Mouse (Mus musculus): ENCODE measurements around the gene Arg1. TPM values are rescaled to one million over a fixed set of nuclear protein-coding genes. Genes with fewer than 3 reads are reported as not detected.

Gene Arg1
- total RNA-seq, 2 experiments from 2014 or later = 0.25 to 1.1 TPM

DNA sequence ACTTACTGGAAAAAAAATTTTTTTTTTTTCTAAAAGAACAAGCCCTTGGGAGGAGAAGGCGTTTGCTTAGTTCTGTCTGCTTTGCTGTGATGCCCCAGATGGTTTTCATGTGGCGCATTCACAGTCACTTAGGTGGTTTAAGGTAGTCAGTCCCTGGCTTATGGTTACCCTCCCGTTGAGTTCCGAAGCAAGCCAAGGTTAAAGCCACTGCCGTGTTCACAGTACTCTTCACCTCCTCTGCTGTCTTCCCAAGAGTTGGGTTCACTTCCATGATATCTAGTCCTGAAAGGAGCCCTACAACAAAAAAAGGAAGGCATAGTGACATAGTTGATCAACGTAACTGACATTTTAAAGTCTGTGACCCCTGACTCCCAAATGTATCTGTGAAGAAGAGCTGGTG lies 11.8 kb downstream of the Arg1 start:
- DNase-seq (ENCODE audit: low spot score in 2 of 2) = no peak

- DNase-seq (ENCODE audit: low spot score in 2 of 2) = no peak
Measured at GRCm38 (mm10) chr10:24912576-24912975, 14.7 kb downstream of the Arg1 start.

DNA sequence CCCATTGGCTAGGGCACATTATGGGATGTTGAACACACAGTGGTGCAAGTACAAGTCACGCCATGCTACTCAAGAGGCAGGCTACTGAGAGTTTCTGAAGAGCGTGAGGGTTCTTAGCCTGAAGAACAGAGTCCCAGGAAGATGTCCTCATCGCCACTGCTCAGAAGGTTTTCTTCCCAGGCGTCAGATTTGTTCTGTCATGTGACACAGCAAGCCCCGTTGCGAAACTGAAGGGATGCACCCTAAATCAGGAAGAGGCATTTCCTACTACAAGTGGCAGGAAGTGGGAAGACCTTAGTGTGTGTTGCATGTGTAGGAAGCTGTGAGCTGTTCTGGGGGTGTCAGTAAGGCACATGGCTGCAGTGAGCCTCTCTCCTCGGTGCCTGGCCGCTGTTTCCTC lies 16.1 kb downstream of the Arg1 start:
- no peak for DNase-seq (ENCODE audit: low spot score in 2 of 2)

DNA sequence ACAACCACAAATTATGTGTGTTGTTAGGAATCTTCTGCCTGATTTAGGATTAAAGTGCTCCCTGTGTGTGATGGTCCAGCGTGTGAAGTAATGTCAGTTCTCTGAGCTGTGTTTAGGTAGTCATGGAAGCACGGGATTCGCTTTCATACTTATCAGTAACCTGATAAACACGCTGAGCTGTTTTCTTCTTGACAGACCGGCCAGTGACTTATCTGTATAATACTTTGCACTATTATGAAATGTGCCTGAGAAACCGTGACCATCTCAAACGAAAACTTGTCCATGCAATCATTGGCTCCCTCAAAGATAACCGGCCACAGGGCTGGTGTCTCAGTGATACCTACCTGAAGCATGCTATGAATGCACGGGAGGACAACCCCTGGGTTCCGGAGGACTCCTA lies 21.7 kb downstream of the Arg1 start:
- DNase-seq (ENCODE audit: low spot score in 2 of 2) = no peak

DNA sequence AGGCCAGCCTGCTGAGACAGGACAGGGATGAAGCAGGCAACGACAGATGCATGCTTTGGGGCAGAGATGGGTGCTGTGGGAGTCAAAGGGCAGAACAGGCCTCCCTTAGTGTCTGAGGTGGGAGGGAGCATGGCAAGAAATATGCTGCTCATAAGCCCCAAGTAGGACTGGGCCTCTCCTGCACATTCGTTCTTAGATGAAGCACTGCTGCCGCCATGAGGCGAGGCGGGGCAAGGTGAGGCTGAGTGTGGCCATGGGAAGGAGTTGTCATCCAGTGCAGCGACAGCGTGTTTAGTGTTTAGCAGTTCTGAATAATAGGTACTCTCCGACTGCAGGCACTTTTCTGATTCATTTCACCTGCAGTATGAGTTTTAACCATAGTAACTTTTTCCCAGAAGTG lies 31.4 kb downstream of the Arg1 start:
- peak in 1 of 2 experiments; percentile 28 for DNase-seq (ENCODE audit: low spot score in 2 of 2)

DNA sequence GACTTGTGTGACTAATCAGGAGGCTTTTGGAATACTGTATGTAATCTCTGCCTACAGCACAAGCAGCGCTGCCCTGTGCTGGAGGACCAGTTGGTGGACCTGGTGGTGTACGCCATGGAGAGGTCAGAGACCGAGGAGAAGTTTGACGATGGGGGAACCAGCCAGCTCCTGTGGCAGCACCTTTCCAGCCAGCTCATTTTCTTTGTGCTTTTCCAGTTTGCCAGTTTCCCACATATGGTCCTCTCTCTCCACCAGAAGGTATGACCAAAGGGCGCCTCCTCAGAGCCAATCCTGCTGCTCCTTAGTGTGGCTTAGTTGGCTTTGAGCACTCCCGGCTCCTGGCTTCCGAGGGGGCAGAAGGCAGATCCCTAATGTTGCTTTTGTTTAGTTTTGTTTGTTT lies 38.9 kb downstream of the Arg1 start:
- DNase-seq (ENCODE audit: low spot score in 2 of 2) = no peak

DNA sequence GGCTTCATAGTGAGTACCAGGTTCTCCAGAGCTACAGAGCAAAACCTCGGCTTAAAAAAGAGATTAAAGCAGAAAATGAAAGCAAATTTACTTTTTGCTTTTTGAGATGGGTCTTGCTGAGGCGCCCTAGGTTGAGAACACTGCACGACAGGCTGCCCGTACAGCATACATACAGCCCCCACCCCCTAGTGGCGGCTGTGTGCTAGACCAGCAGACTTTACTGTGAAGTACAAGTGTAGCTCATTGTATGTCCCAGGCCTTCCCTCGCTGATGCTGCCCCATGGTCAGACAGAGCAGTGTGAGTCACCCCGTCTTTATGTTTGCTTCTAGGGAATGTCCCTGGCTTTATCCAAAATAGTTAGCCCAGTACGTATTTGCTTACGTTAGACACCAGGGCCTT lies 41.3 kb downstream of the Arg1 start:
- no peak for DNase-seq (ENCODE audit: low spot score in 2 of 2)

DNA sequence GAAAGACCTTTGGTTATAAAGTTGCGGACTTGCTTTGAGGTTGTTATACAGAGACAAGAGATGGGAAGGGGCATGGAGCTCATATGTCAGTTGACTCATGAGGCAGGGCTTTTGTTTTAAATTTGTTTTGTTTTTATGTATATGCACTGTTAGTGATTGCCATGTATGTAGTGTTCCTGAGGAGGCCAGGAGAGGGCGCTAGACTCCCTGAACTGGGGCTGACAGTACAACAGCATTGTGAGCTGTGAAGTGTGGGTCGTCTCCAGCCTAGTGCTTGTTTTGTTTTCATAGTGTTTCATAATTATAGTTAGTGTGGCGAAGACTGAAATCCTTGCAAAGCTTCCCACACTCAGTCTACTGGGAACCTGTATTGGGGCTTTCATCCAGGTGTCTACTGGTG lies 53.7 kb downstream of the Arg1 start:
- no peak for DNase-seq (ENCODE audit: low spot score in 2 of 2)

DNA sequence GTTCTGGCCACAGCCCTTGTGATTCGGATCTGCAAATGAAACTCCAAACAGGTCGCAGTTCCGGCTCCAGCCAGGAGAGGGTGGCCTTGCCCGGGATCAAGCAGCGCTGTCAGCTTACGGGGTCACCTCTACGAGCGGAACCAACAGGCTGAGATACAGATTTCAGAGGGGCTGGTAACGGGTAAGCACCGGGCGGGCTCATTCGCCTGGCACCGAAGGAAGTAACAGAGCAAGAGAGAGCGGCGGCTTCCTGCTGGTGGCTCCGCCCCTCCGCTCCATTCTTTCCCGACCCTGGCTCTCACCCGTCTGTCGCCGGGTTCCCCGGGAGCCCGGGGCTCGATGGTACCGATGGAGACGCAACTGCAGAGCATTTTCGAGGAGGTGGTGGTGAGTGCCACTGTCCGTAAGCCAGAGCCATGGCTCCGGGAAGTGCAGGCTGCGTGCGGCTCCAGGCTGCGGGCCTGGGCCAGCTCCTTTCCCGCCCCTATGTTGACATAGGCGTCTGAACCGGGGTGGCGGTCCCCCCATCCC lies 57.5 kb downstream of the Arg1 start, which contains the start of gene Med23:
Gene Med23 (plus strand): TSS at position 227 of the 531 bp plus-strand sequence.
- peak; percentile 92 to 95 for DNase-seq (ENCODE audit: low spot score in 2 of 2)

Small RNA genes lying within 50 kb of the gene (microRNA-seq; reads per million reads assigned to microRNA genes)
- gene Mir6905 = not detected

Other genes with a start within 250 kb of the Arg1 start
- gene Enpp1, start 215.3 kb downstream of the Arg1 start, total RNA-seq (2021) = 1 to 10 TPM; 8.0 to 9.7 TPM
- 10 to 100 TPM in 1 of 2 experiments, 1 to 10 TPM in 1; 9.8 to 11.0 TPM for gene Enpp3, start 84.7 kb downstream of the Arg1 start, total RNA-seq (2021)
- 10 to 100 TPM; 19.3 to 20.2 TPM for gene Med23, start 57.5 kb downstream of the Arg1 start, total RNA-seq (2021)